Mouse (Mus musculus) sigmoid colon, adult 10 weeks (tissue): ENCODE results near the gene Txndc15. TPM values are rescaled to one million over a fixed set of nuclear protein-coding genes. Genes with fewer than 3 reads are reported as not detected.

Experiments used
- polyA plus RNA-seq: library from polyadenylated mRNA; stranded (reverse); fragments of 350-450 nt; fragmentation: Illumina TruSeq; extraction: RNeasy Lipid Tissue Mini Kit (QIAGEN cat#74804); gene quantifications from one replicate; pipeline ENCODE4 v1.2.3, GENCODE M21; 2014; ENCODE audit warnings: low read depth, low replicate concordance

Txndc15 gene
- polyA plus RNA-seq: 84.2 TPM

DNA sequence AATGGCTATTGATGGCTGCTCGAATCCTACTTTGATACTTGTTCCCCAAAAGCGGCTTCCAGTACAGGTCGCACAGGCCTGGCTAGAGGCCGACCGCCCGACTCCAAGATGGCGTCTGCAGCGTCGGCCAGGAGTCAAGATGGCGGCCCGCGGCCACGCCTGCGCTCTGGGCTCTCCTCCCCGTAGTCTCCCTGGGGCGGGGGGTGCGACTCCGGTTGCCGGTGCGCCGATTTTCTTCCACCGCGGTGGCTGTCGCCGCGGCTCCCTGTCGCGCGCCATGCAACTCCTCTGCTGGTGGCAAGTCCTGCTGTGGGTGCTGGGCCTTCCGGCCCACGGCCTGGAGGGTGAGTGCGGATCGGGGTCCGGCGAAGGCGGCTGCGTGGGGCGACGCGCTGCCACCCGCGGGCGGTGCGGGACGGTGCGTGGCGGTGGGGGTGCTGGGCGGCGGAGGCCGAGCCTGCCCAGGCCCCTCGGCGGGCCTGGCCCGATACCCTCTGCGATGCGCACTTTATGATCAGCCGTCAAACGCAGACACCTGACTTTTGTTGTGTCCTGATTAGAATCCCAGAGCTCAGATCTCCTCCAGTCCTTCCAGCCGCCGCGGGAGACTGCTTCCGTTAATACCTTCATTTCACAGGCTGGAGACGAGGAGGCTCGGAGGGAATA lies at the start of gene Txndc15:
TSS of gene Txndc15 (plus strand) at position 150 of the 666 bp plus-strand sequence.

DNA sequence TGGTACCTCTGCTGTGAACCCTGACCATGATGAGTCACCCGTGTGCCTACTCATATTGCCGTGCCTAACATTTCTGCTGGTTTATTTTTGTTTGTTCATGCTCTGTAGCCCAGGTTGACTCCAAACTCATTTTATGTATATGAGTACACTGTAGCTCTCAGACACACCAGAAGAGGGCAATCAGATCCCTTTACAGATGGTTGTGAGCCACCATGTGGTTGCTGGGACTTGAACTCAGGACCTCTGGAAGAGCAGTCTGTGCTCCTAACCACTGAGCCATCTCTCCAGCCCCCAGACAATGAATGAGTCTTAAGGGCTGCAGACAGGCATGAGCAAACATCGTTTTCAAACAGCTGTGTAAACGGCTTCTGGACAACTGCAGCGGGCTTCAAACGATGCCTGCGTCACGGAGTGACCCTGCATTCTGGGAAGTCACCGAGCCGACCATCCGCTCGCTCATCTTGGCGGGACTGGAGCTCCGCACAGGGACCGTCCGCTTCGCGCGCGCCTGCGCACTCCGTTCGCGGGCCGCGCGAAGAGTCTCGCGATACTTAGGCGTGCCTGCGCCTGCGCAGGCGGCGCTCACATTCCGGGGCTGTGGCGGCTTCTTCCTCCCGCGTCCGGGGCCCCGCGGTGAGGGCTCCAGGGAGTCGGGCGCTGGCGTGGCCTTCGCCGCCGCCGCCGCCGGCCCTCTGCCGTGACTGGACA lies 21.8 kb upstream of the Txndc15 start, which contains the start of gene B230219D22Rik:
TSS of gene B230219D22Rik (plus strand) at position 590 of the 708 bp plus-strand sequence.

DNA sequence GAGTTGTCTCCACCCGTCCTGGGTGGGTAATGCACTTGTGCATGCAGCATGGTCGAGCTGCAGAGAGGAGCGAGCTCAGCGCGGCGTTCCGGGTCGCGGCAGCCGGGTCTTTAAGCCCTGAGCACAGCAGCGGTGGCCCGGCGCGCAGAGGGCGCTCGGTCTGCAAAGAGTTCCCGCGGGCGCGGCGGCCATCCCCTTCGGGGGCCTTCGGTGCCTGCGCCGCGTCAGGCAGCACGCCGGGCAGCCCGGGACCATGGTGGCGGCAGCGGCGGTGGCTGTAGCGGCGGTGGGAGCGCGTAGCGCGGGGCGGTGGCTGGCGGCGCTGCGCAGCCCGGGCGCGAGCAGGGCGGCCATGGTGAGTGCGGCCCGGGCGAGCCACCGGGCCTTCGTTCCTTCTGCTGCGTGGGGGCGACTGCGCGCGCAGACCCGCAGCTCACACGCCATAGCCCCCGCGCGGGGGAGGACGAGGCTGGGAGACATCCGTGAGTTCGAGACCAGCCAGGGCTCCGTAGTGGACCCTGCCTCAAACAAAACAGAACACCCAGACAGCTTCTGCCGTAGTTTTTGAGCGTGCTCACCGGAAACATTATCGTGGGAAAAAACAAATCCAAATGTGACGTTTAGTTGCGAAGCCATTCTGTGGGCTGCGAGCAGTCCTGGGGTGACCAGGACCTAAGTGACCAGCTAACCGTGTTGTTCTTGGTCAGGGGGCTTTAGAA lies 12.8 kb downstream of the Txndc15 start, which contains the start of gene Pcbd2:
TSS of gene Pcbd2 (plus strand) at position 249 of the 719 bp plus-strand sequence.

Other genes with a start within 250 kb of the Txndc15 start
- gene Dbn1, start 226.5 kb upstream of the Txndc15 start, polyA plus RNA-seq: 0.98 TPM
- gene Pdlim7, start 201.0 kb upstream of the Txndc15 start, polyA plus RNA-seq: 1.1 TPM
- 0.35 TPM for gene Dok3, start 185.4 kb upstream of the Txndc15 start, polyA plus RNA-seq
- gene Ddx41, start 178.0 kb upstream of the Txndc15 start, polyA plus RNA-seq: 1.0 TPM
- 7.6 TPM for gene Fam193b, start 143.5 kb upstream of the Txndc15 start, polyA plus RNA-seq
- 57.2 TPM for gene Tmed9, start 140.9 kb upstream of the Txndc15 start, polyA plus RNA-seq
- 3.3 TPM for gene B4galt7, start 114.8 kb upstream of the Txndc15 start, polyA plus RNA-seq
- 57.1 TPM for gene Caml, start 91.6 kb upstream of the Txndc15 start, polyA plus RNA-seq
- gene Ddx46, start 79.6 kb upstream of the Txndc15 start, polyA plus RNA-seq: 91.2 TPM
- 129 TPM for gene B230219D22Rik, start 21.5 kb upstream of the Txndc15 start, polyA plus RNA-seq
- 12.6 TPM for gene Pcbd2, start 12.7 kb downstream of the Txndc15 start, polyA plus RNA-seq
- gene Catsper3, start 69.9 kb downstream of the Txndc15 start, polyA plus RNA-seq: not detected
- gene Pitx1, start 121.5 kb downstream of the Txndc15 start, polyA plus RNA-seq: 0.22 TPM